ENCODE assay signal across 17 mouse cellular contexts in genomic region chr1:37579686-37580085, GRCm38 (mm10).
"Had no signal": no experiment of that assay in that cellular context is flagged by ENCODE, and none has a peak within 500 bp of the region (broad histone marks: within the 10 kb centered on the region; RNA-seq: fewer than 3 reads in every experiment).

No protein-coding gene starts in this region.

- H3K36me3 ChIP-seq: neural tube, embryonic 12.5 days; neural tube, embryonic 13.5 days; neural tube, embryonic 15.5 days; stomach, embryonic 15.5 days had no signal

- H3K9ac ChIP-seq: neural tube, embryonic 12.5 days; neural tube, embryonic 13.5 days; neural tube, embryonic 15.5 days; stomach, embryonic 15.5 days had no signal

- H3K4me1 ChIP-seq: neural tube, embryonic 12.5 days; neural tube, embryonic 13.5 days; neural tube, embryonic 15.5 days had no signal

- DNase-seq: retina, postnatal 1 day; right cerebral cortex, adult 18-20 months; right cerebral cortex, postnatal 14 days; right cerebral cortex, postnatal 25 days; right cerebral cortex, postnatal 4 days; spleen, adult 18-20 months; thymus, adult 18-20 months; thymus, adult 2 months; thymus, postnatal 14 days; thymus, postnatal 25 days; thymus, postnatal 36 days; thymus, postnatal 4 days had no signal

- H3K27ac ChIP-seq: neural tube, embryonic 12.5 days; neural tube, embryonic 13.5 days; neural tube, embryonic 15.5 days; stomach, embryonic 15.5 days; stomach, postnatal 0 days had no signal

- H3K4me3 ChIP-seq: neural tube, embryonic 12.5 days; neural tube, embryonic 13.5 days; neural tube, embryonic 15.5 days; stomach, embryonic 15.5 days had no signal

- H3K27me3 ChIP-seq: neural tube, embryonic 12.5 days; neural tube, embryonic 13.5 days; neural tube, embryonic 15.5 days; stomach, embryonic 15.5 days had no signal
